Mouse (Mus musculus) lung, postnatal 0 days (tissue): ENCODE measurements around the gene Dnajc27.

ENCODE experiments used
- CTCF ChIP-seq: IDR thresholded peaks from 2 replicates; pipeline ENCODE4 v1.5.1; 2016; ENCODE audit warnings: antibody characterized with exemption, mild to moderate bottlenecking
- EP300 ChIP-seq: IDR thresholded peaks from 2 replicates; pipeline ENCODE4 v1.6.1; 2016; ENCODE audit warnings: antibody characterized with exemption, mild to moderate bottlenecking, control low read depth

DNA sequence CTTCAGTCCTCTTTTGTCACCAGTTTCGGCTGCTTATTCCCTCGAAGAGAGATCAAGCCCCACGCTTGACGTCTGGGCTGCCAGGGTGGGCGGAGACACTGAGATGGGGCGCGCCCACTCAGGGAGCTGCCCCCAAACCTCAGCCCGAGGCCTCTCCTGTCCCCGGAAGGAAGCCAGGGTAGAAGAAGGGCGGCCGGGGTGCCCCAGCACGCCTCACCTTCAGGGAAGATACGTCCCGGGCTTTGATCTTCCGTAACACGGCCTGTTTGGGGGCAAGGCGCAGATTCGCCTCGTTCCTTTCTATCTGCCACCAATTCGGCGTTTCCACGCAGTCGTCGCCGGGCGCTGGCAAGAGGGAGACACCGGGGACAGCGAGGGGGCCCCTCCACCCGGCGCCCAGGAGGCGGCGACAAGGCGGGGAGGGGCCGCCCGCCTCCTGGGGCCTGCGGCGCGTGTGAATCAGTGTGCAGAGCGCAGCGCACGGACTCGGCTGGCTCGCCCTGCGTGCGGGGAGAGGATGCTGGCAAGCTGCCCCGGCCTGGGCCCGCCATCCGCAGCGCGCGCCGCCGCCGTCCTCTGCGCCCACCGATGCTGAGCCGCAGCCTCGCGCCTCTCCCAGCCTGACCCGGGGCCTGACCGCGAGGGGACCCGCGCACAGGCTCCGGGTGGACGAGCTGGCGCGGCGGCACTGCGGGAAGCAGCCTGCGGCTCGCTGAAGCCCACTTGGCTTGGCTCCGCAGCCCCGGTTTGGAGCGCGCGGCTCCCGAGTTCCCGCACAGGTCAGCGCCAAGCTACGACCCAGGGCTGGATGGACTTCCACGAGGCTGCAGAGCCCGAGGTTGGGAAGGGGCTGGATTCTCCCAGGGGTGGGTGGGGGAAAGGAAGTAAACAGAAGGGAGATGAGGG lies 50.8 kb downstream of the Dnajc27 start, which contains the start of gene Adcy3:
- no peak for TF ChIP-seq CTCF
- no peak for TF ChIP-seq EP300
